Comparison of ENCODE assay signal across 8 mouse cellular contexts in genomic region chr2:25574579-25575431, GRCm38 (mm10). TPM values are rescaled to one million over a fixed set of nuclear protein-coding genes. Genes with fewer than 3 reads are reported as not detected.
DNase-seq lines count a peak whose midpoint lies in the region; ATAC-seq lines count a peak whose summit lies in the region.

Gene Mamdc4, minus strand, starts transcription at chr2:25574845.
Gene Phpt1, minus strand, starts transcription at chr2:25575224.

- peak within 1 kb of the TSS; percentile 91 for H3K27ac ChIP-seq in hindbrain, embryonic 15.5 days (replicated peaks)

- peak; percentile 98 for ATAC-seq in hindbrain, embryonic 15.5 days (ENCODE audit: low FRiP score, low read depth)

- peaks cover 52% of the 10 kb centered on the region for H3K4me1 ChIP-seq in hindbrain, embryonic 15.5 days (replicated peaks)

- peak within 1 kb of the TSS; percentile 59 for H3K9ac ChIP-seq in hindbrain, embryonic 15.5 days

- 0 out of 2 replicates have a peak, but pooled peaks cover 4% of the 10 kb centered on the region for H3K36me3 ChIP-seq in hindbrain, embryonic 15.5 days

- peak within 1 kb of the TSS; percentile 73 for H3K4me2 ChIP-seq in hindbrain, embryonic 15.5 days

- DNase-seq in T-cell, adult 2 months (ENCODE audit: low spot score) = peak; percentile 94
- DNase-seq in cerebellum, postnatal 36 days = peak; percentile 93 to 96
- peak; percentile 98 for DNase-seq in frontal cortex, postnatal 36 days (ENCODE audit: low spot score in 2 of 2)
- peak; percentile 96 for DNase-seq in left cerebral cortex, adult 11 months (ENCODE audit: low spot score)
- DNase-seq in lung, postnatal 4 days = peak; percentile 97 to 98
- peak; percentile 94 for DNase-seq in retina, postnatal 7 days (ENCODE audit: low read depth, low spot score)
- DNase-seq in urinary bladder, adult 2 months (ENCODE audit: low spot score) = peak; percentile 90

- H3K27me3 ChIP-seq in hindbrain, embryonic 15.5 days = peaks cover 39% of the 10 kb centered on the region

- WGBS in hindbrain, embryonic 15.5 days = under 1% methylated on average over 43 of the region's 45 CpGs

- H3K9me3 ChIP-seq in hindbrain, embryonic 15.5 days = no peaks in the 10 kb centered on the region

- peak within 1 kb of the TSS; percentile 56 for H3K4me3 ChIP-seq in hindbrain, embryonic 15.5 days

RNA-seq across cellular contexts. Expression of gene Mamdc4, which starts in this region (rescaled TPM):
- polyA plus RNA-seq in hindbrain, embryonic 15.5 days (2015; fragmentation: Nextera tagmentation; extraction: Ambion mirVana) = 1.6 and 2.1 TPM in 2 replicates
- polyA plus RNA-seq in urinary bladder, adult 2 months (2012; rRNA removed) = 1.3 and 1.4 TPM in 2 replicates

RNA-seq across cellular contexts. Expression of gene Phpt1, which starts in this region (rescaled TPM):
- 159 and 169 TPM in 2 replicates for polyA plus RNA-seq in hindbrain, embryonic 15.5 days (2015; fragmentation: Nextera tagmentation; extraction: Ambion mirVana)
- polyA plus RNA-seq in urinary bladder, adult 2 months (2012; rRNA removed) = 64.2 and 75.6 TPM in 2 replicates

Comparison
In these comparisons a context has a peak if more than half of its experiments do, and no peak if none do; other contexts are left out.
1. Peak in every context shown above with its lines: DNase-seq, ATAC-seq, H3K4me3 ChIP-seq and H3K27ac ChIP-seq.